Mouse (Mus musculus): Measurements from ENCODE around the gene Gm20696.

GRCm38 (mm10) chr6:99489423-99489822 lies 177.2 kb downstream of the Gm20696 start:
- TF ChIP-seq JUND (conservative IDR thresholded peaks at IDR 0.05; ENCODE audit: low read depth, low read length) (no peak), CTCF (conservative IDR thresholded peaks at IDR 0.05 in 1 of 2, IDR thresholded peaks at IDR 0.05 in 1 of 2; ENCODE audit: low read depth in 2 of 2, low read length in 2 of 2) (no peak), RCOR1 (conservative IDR thresholded peaks at IDR 0.05; ENCODE audit: low read depth, low read length) (no peak), MEF2A (IDR thresholded peaks at IDR 0.05; ENCODE audit: borderline replicate concordance, low read depth, low read length) (no peak), POLR2A (IDR thresholded peaks at IDR 0.05; ENCODE audit: low read depth, low read length) (no peak), NRF1 (IDR thresholded peaks at IDR 0.05; ENCODE audit: low read depth, low read length) (no peak), NELFE (IDR thresholded peaks at IDR 0.05; ENCODE audit: low read depth, low read length) (no peak), RAD21 (IDR thresholded peaks at IDR 0.05; ENCODE audit: low read depth, low read length) (no peak), MXI1 (IDR thresholded peaks at IDR 0.05; ENCODE audit: low read depth, low read length) (no peak), CHD1 (IDR thresholded peaks at IDR 0.05; ENCODE audit: low read depth, low read length) (no peak), ELF1 (IDR thresholded peaks at IDR 0.05; ENCODE audit: low read depth, low read length) (no peak), SIN3A (IDR thresholded peaks at IDR 0.05; ENCODE audit: low read length) (no peak)
